Mouse (Mus musculus): ENCODE results near the gene Kank3.

GRCm38 (mm10) chr17:33822436-33822959 lies 12.2 kb downstream of the Kank3 start:
- TF ChIP-seq CTCF (conservative IDR thresholded peaks at IDR 0.05; ENCODE audit: low read length), result peak; percentile 14
- TF ChIP-seq POU5F1 (IDR thresholded peaks at IDR 0.05; ENCODE audit: borderline replicate concordance, low read length), result no peak

All from E14TG2a.4 (cell line).